Mouse (Mus musculus) neural tube, embryonic 15.5 days (tissue): ENCODE results near the gene Ccl17. TPM values are rescaled to one million over a fixed set of nuclear protein-coding genes. Genes with fewer than 3 reads are reported as not detected.

Experiments
- ATAC-seq: fragments of 200-750 bp; cut with Nextera tagmentation; 2 replicates; pipeline ENCODE4 v1.8.0; 2017; ENCODE audit warnings: mild to moderate bottlenecking, moderate TSS enrichment, moderate library complexity; ENCODE audit not compliant: low FRiP score
- H3K27ac ChIP-seq: fragments of 300-500 bp; sonication (generic); replicated peaks from 2 replicates; pipeline ENCODE4 v1.5.1; 2015; ENCODE audit warnings: mild to moderate bottlenecking, inconsistent platforms
- H3K27me3 ChIP-seq: fragments of 300-500 bp; sonication (generic); replicated peaks from 2 replicates; pipeline ENCODE4 v1.6.1; 2015; ENCODE audit warnings: inconsistent platforms
- H3K36me3 ChIP-seq: fragments of 300-500 bp; sonication (generic); 2 replicates; pipeline ENCODE4 v1.6.1; 2015; ENCODE audit warnings: inconsistent platforms
- H3K4me1 ChIP-seq: fragments of 300-500 bp; sonication (generic); 2 replicates; pipeline ENCODE4 v1.6.1; 2015; ENCODE audit warnings: inconsistent platforms
- H3K4me2 ChIP-seq: fragments of 300-500 bp; sonication (generic); 2 replicates; pipeline ENCODE4 v1.6.1; 2015; ENCODE audit warnings: inconsistent platforms, mild to moderate bottlenecking, moderate library complexity
- H3K4me3 ChIP-seq: fragments of 300-500 bp; sonication (generic); replicated peaks from 2 replicates; pipeline ENCODE4 v1.5.1; 2015; ENCODE audit warnings: mild to moderate bottlenecking, inconsistent platforms
- H3K9ac ChIP-seq: fragments of 300-500 bp; sonication (generic); replicated peaks from 2 replicates; pipeline ENCODE4 v1.6.1; 2015; ENCODE audit warnings: mild to moderate bottlenecking, inconsistent platforms
- H3K9me3 ChIP-seq: fragments of 300-500 bp; sonication (generic); replicated peaks from 2 replicates; pipeline ENCODE4 v1.6.1; 2016; ENCODE audit warnings: inconsistent platforms
- WGBS: fragments of 180-500 bp; shearing (Covaris S2); methylation state at CpG from one replicate; pipeline ENCODE4 v1.1.7; 2015; ENCODE audit warnings: mixed read lengths; 5-methylcytosine and 5-hydroxymethylcytosine counted together
- polyA plus RNA-seq: library from polyadenylated mRNA; unstranded; fragments of >200 nt; fragmentation: Nextera tagmentation; extraction: Ambion mirVana; gene quantifications from 2 replicates; pipeline ENCODE4 v1.2.1, GENCODE M21; 2015

Gene Ccl17
- polyA plus RNA-seq, result 0.92 and 1.1 TPM in 2 replicates

DNA sequence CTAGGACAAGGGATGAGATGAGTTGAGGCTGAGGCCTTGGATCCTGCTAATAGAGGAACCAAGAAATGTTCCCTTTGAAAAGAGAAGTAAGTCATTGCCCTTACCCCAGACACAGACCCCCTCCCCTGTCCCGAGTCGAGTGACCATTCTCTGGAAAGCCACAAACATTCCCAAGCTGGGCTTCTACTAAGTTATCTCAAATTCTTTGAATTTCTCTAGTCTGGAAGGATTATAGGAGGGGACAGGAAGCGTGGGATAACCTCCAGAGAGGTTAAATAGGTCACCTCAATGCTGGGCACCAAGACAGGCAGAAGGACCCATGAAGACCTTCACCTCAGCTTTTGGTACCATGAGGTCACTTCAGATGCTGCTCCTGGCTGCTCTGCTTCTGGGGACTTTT is at the start of gene Ccl17:
TSS of gene Ccl17 (plus strand) at position 301 of the 400 bp plus-strand sequence.
- Histone ChIP-seq H3K27me3 (no peaks in the 10 kb centered on the region), H3K27ac (no peak within 1 kb of the TSS), H3K4me3 (no peak within 1 kb of the TSS), H3K9me3 (no peaks in the 10 kb centered on the region), H3K9ac (no peak within 1 kb of the TSS), H3K4me2 (no peak within 1 kb of the TSS), H3K4me1 (peaks cover 8% of the 10 kb centered on the region), H3K36me3 (no peaks in the 10 kb centered on the region)
- ATAC-seq, result no peak
- WGBS, result 86% methylated on average over 3 of the region's 3 CpGs

DNA sequence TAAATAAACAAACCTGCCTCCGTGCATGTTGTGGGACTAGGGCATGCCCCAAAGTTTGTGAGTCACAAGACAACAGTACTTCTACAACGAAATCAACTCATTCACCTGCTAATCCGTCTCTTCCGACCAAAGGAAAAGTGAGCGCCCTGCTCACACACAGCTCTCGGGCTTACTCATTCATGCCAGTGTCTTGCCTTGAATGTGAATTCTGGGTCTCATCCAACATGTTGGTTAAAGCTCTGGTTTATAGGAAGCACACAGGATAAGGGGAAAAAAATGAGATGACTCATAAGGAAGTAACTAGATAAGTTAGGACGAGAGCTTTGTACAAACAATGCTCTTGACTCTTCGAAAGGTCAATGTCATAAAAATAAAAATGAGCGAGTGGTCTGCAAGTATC is 43.2 kb upstream of the Ccl17 start:
- 80% methylated on average over 9 of the region's 9 CpGs for WGBS
- H3K4me2 ChIP-seq, result no peak overlapping the region
- 0 out of 2 replicates have a peak, but pooled peaks cover 5% of the 10 kb centered on the region for H3K27me3 ChIP-seq
- H3K36me3 ChIP-seq, result no peaks in the 10 kb centered on the region
- peaks cover 12% of the 10 kb centered on the region for H3K4me1 ChIP-seq
- H3K27ac ChIP-seq, result no peak overlapping the region
- no peak overlapping the region for H3K4me3 ChIP-seq
- no peak overlapping the region for H3K9ac ChIP-seq
- no peak for ATAC-seq
- no peaks in the 10 kb centered on the region for H3K9me3 ChIP-seq

DNA sequence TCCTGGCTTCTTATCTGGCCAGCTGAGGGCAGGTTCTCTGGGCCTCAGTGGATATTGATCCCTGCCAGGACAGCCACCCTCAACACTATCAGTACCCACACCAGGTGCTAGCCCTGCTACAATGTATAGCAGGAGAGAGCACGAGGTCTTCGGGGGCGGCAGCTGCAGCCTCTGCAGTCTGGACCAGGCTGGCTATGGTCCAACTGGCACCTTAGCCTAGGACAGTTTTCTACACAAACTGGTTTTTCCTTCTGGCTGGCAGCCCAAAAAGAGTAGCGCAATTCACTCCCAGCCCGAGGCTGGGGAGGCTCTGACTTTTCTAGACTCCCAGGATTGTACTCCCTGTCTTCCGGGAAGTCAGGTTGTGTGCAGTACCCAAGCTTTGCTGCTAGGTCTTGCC is 39.3 kb upstream of the Ccl17 start:
- Histone ChIP-seq H3K4me1 (peaks cover 37% of the 10 kb centered on the region), H3K9me3 (no peaks in the 10 kb centered on the region), H3K9ac (no peak overlapping the region), H3K27ac (no peak overlapping the region; the same call in 1 of the 2 replicates), H3K4me3 (no peak overlapping the region), H3K27me3 (0 out of 2 replicates have a peak, but pooled peaks cover 5% of the 10 kb centered on the region), H3K4me2 (peak overlapping the region; percentile 90), H3K36me3 (no peaks in the 10 kb centered on the region)
- no peak for ATAC-seq
- 31% methylated on average over 6 of the region's 6 CpGs for WGBS

DNA sequence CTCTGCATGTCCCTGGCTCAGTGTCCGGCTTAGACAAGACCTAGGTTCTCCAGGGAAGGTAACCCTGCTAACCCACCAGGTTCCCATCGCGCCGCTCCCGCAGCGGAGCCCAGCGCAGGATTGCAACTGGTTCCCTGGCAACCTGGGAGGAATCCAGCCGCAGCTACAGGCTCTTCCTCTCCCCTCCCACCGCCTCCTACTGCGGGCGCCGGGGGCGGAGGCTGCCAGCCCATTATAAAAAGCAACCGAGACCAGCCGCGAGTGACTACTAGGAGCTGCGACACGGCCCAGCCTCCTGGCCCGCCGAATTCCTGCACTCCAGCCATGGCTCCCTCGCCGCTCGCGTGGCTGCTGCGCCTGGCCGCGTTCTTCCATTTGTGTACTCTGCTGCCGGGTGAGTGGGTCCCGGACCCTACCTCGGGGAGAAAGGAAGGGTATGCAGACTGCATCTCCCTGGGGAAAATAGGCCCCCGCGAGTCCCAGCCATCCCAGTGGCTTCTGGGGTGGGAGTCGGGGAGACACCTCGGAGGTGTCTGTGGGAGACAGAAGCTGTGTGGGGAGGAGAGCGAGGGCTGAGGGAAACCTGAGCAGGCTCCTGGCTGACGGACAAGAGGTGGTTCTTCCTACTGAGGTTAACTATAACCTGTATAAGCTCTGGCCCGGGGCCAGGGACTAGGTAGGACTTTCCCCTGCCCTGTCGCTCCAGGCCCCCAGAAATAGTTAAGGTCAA is 38.1 kb upstream of the Ccl17 start, which contains the start of gene Cx3cl1:
TSS of gene Cx3cl1 (plus strand) at position 69 of the 730 bp plus-strand sequence.
- peak; percentile 84 for ATAC-seq

DNA sequence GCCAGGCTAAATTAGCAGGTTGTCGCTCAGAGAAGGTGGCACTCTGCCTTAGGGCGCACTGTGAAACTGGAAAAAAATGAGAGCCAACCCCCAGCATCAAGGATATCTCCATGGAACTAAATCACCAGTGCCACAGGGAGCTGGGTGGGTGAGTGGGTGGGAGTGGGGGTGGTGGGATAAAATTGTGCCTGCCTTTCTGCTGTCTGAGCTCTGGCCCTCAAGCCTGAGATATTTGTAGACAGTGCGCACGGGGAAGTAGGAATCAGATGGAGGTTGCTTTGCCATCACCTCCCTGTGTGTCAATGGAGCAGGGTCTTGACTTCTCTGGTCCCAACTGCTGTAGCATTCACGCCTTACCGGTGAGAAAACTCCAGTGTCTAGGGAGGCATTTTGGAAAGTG is 37.2 kb upstream of the Ccl17 start:
- H3K36me3 ChIP-seq, result no peaks in the 10 kb centered on the region
- H3K27ac ChIP-seq, result peak overlapping the region; percentile 79
- H3K4me1 ChIP-seq, result peaks cover 40% of the 10 kb centered on the region
- H3K27me3 ChIP-seq, result 0 out of 2 replicates have a peak, but pooled peaks cover 5% of the 10 kb centered on the region
- peak overlapping the region; percentile 64 for H3K4me3 ChIP-seq
- WGBS, result 48% methylated on average over 6 of the region's 6 CpGs
- H3K9me3 ChIP-seq, result no peaks in the 10 kb centered on the region
- peak overlapping the region; percentile 77 for H3K9ac ChIP-seq
- ATAC-seq, result no peak
- peak overlapping the region; percentile 90 for H3K4me2 ChIP-seq

More for the DNA sequence above, 38.1 kb upstream of the Ccl17 start, which contains the start of gene Cx3cl1:
- under 1% methylated on average over 38 of the region's 38 CpGs for WGBS
- Histone ChIP-seq H3K27me3 (0 out of 2 replicates have a peak, but pooled peaks cover 5% of the 10 kb centered on the region), H3K4me2 (peak within 1 kb of the TSS; percentile 90), H3K9ac (peak within 1 kb of the TSS; percentile 77), H3K36me3 (no peaks in the 10 kb centered on the region), H3K4me3 (peak within 1 kb of the TSS; percentile 64), H3K9me3 (no peaks in the 10 kb centered on the region), H3K27ac (peak within 1 kb of the TSS; percentile 79), H3K4me1 (peaks cover 37% of the 10 kb centered on the region)

DNA sequence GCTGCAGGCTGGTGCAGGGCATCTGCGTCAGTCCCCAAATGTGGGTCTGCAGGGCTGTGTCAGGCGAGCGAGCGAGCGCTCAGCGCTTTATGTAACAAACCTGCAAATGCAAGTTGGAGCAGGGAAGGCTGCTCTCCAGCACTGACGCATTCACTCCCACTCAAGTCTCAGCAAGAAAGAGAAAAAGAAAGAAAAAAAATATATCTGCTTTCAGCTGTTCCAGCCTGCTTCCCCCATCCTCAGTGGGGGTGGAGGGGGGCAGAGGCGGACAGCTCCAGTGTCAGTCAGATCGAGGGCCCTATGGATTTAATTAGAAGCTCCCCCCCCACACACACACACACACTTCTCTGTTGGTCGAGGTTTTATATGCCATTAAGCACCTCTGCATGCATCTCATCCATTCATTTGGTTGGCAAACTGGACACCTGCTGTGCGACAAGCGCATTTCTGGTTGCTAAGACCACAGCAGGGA is 36.5 kb upstream of the Ccl17 start:
- Histone ChIP-seq H3K27me3 (0 out of 2 replicates have a peak, but pooled peaks cover 5% of the 10 kb centered on the region), H3K4me2 (peak overlapping the region; percentile 90), H3K9me3 (no peaks in the 10 kb centered on the region), H3K36me3 (no peaks in the 10 kb centered on the region), H3K4me3 (peak overlapping the region; percentile 64), H3K4me1 (peaks cover 47% of the 10 kb centered on the region), H3K27ac (peak overlapping the region; percentile 20), H3K9ac (peak overlapping the region; percentile 77; the same call in 1 of the 2 replicates)
- 0 out of 2 replicates have a peak, but pooled peaks have one; percentile 8 for ATAC-seq
- 17% methylated on average over 12 of the region's 12 CpGs for WGBS

DNA sequence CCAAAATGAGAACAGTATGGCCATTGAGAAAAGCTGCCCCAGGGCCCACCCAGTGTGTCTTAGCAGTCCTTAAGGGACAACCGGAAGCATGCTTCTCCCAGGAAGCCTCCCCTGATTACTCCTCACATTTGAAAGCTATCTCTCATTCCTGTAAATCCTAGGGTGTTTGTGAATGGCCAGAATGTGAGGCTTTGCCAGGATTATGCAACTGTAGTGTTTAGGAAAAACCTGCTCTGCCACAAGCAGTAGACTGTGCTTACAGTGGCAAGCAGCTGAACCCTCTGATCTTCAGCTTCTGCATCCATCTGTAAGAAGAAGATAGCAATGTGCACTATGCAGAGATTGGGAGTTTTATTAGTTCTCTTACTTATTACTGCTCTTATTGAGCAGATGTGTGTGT is 35.7 kb upstream of the Ccl17 start:
- 88% methylated on average over 1 of the region's 1 CpGs for WGBS

DNA sequence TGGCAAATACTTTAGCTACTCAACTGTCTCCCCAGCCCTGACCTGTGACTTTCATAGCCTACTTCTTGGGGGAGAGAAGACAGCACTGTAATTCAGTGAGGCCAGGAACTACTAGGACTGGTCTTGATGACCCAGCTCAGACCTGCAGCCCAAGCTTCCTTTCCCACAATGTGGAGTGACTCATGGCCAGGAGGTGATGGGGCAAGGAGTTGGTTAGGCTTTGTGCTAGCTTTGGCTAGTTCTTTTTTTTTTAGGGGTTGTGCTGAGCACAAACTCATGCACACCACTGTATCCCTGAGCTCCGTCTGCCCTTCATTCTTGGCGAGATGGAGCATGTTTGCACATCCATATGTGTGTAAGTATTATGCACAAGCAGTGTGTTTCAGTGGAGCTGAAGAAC is 33.9 kb upstream of the Ccl17 start:
- no peaks in the 10 kb centered on the region for H3K27me3 ChIP-seq
- no peak overlapping the region for H3K4me2 ChIP-seq
- H3K36me3 ChIP-seq, result no peaks in the 10 kb centered on the region
- no peak overlapping the region for H3K4me3 ChIP-seq
- peaks cover 45% of the 10 kb centered on the region for H3K4me1 ChIP-seq
- no peak for ATAC-seq
- no peak overlapping the region for H3K9ac ChIP-seq
- no peak overlapping the region for H3K27ac ChIP-seq
- 97% methylated on average over 2 of the region's 2 CpGs for WGBS
- no peaks in the 10 kb centered on the region for H3K9me3 ChIP-seq

More for the DNA sequence above, 35.7 kb upstream of the Ccl17 start:
- H3K36me3 ChIP-seq, result no peaks in the 10 kb centered on the region
- no peak overlapping the region for H3K4me3 ChIP-seq
- no peak overlapping the region for H3K27ac ChIP-seq
- H3K4me2 ChIP-seq, result peak overlapping the region; percentile 90
- no peaks in the 10 kb centered on the region for H3K9me3 ChIP-seq
- ATAC-seq, result no peak
- H3K9ac ChIP-seq, result no peak overlapping the region
- H3K27me3 ChIP-seq, result 0 out of 2 replicates have a peak, but pooled peaks cover 5% of the 10 kb centered on the region
- H3K4me1 ChIP-seq, result peaks cover 51% of the 10 kb centered on the region

DNA sequence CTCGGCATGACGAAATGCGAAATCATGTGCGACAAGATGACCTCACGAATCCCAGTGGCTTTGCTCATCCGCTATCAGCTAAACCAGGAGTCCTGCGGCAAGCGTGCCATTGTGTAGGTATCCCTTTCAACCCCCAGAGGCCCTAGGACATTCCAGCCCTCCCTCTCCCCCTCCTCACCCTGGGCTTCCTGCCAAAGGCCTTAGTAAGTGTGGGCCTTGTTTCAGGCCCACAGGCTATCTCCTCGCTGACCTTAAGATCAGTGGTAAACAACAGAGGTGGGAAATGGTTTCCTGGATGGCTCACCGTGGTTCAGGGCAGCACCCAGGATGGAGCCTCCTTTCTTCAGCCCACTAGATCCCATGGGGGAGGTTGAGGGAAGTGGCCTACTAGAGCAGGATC is 32.2 kb upstream of the Ccl17 start:
- Histone ChIP-seq H3K27ac (no peak overlapping the region), H3K9me3 (no peaks in the 10 kb centered on the region), H3K4me3 (no peak overlapping the region), H3K36me3 (no peaks in the 10 kb centered on the region), H3K4me2 (no peak overlapping the region), H3K27me3 (no peaks in the 10 kb centered on the region), H3K9ac (no peak overlapping the region), H3K4me1 (peaks cover 34% of the 10 kb centered on the region)
- WGBS, result 70% methylated on average over 10 of the region's 10 CpGs
- ATAC-seq, result no peak

DNA sequence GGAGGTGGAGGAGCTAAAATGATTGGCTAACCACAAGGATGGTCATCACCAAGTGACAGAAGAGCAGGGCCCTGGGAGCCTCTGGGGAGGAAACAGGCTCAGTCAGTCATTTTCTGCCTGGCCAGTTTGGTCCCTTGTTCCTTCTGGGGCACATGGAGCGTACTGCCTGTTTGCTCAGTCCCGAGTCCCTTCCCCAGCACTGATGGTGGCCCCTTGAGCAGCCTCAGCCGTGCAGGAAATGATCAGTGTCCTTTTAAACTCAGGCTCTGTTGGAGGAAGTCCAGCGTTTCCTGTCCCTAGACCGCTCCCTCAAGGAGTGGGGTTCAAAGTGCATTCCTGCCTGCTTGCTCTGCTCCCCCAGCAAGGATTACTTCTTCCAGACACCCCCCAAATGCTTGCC is 31.8 kb upstream of the Ccl17 start:
- H3K4me2 ChIP-seq, result no peak overlapping the region
- H3K27me3 ChIP-seq, result no peaks in the 10 kb centered on the region
- H3K9ac ChIP-seq, result no peak overlapping the region
- H3K27ac ChIP-seq, result no peak overlapping the region
- ATAC-seq, result no peak
- H3K4me1 ChIP-seq, result peaks cover 30% of the 10 kb centered on the region
- H3K36me3 ChIP-seq, result no peaks in the 10 kb centered on the region
- H3K9me3 ChIP-seq, result no peaks in the 10 kb centered on the region
- WGBS, result 50% methylated on average over 5 of the region's 5 CpGs
- no peak overlapping the region for H3K4me3 ChIP-seq

DNA sequence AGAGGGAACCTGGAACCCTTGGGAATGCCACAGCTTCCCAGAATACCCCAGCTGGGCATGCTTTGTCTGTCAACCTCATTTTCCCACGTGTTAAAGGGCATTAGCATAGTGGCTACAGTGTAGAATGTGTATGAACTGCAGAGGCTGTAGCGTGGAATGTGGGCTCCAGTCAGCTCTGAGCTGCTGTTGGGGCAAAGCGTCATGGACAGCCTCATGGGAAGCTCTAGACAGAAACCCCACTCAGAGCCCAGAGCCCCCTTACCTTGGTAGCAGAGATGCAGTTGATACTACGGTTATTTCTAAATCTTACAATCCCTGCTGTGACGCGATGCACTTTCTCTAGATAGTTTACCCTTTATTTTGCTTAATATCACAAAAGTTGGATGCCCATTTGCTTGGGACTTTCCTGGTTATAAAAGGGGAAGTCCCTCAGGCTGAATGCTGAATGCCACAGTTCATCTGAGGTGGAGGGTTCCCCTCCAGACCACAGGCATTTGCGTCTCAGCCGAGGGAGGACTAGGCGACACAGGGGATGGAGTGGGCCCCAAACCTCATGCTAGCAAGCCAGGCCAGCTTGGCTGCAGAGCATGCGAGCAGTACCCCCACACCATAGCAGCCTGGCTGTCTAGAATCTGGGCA is 31.2 kb upstream of the Ccl17 start:
- ATAC-seq, result no peak
- H3K4me1 ChIP-seq, result peaks cover 24% of the 10 kb centered on the region
- no peaks in the 10 kb centered on the region for H3K9me3 ChIP-seq
- 75% methylated on average over 10 of the region's 10 CpGs for WGBS
- H3K9ac ChIP-seq, result no peak overlapping the region
- no peaks in the 10 kb centered on the region for H3K36me3 ChIP-seq
- no peaks in the 10 kb centered on the region for H3K27me3 ChIP-seq
- no peak overlapping the region for H3K4me2 ChIP-seq
- H3K4me3 ChIP-seq, result no peak overlapping the region
- H3K27ac ChIP-seq, result no peak overlapping the region
